Mouse (Mus musculus) small intestine, adult 2 months (tissue): ENCODE measurements at regions not wholly inside any gene's neighbourhood (a gene's known extent, or its start where the extent isn't known, plus 50 kb on each side); places are given as distances from the start of the nearest gene placed in this dataset.

Source experiments
- CTCF ChIP-seq: fragments of 200-500 bp; IDR thresholded peaks from 2 replicates; pipeline ENCODE4 v1.5.1; 2012; ENCODE audit warnings: low read depth, mild to moderate bottlenecking, control low read depth, inconsistent platforms, low read length, moderate library complexity, mixed read lengths; ENCODE audit not compliant: insufficient replicate concordance, insufficient read length; ENCODE audit errors: extremely low read depth
- POLR2A ChIP-seq: fragments of 200-500 bp; IDR thresholded peaks from 2 replicates; pipeline ENCODE4 v1.6.1; 2012; ENCODE audit warnings: low read depth, mild to moderate bottlenecking, control low read depth, inconsistent platforms, low read length, moderate library complexity

DNA sequence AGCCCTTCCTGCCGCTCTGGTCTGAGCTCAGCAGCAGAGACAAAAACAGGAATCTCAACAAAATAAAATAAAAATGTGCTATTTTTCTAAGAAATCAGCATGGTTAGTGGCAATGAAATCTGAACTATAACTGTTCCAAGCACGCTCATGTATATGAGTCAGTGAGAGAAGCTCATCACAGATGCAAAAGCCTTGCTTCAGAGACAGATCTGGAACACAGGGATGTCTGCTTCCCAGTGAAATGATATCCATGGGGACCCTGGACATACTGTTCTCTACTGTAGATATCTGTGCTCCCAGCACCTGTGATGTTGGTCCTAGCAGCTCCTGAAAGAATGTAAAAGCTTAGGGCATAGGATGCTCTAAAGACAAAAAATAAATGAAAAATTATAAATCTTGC is 321.2 kb upstream of the BB014433 start:
- TF ChIP-seq CTCF: no peak
- TF ChIP-seq POLR2A: no peak
